ENCODE assay signal across 8 mouse cellular contexts in the genomic region with DNA sequence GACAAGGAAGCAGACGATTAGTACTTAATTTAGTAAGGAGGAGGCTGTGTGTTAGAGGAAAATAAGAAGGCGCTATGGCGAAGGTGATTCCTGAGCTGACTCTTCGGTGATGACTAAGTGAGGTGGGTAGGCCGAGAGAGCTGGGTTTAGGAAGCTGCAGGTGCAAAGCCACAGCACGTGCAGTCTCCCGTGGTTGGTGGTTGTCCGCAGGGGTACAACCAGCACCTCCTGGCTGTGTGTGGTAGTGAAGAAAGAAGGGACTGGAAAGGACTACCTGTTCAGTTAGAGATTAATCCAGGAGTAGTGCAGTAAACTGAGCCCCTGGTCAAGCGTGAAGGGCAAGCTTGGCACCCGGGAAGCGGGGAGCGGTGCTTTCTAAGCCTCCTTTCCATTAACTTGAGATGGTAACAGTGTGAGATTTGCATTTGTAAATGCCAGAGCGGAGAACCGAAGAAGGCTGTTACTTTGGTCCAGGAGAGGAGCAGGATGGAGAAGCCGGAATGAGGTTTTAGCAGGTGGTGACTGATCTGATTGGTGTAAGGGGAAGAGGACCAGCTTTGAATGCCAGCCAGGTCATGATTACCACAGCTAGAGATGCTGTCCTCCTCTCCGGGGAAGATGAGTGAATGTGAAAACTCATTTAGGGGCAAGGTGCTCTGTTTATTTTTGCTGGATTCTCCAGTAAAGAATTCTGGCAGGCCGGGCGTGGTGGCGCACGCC. TPM values are rescaled to one million over a fixed set of nuclear protein-coding genes. Genes with fewer than 3 reads are reported as not detected.
DNase-seq lines count a peak whose midpoint lies in the region; ATAC-seq and TF ChIP-seq lines count a peak whose summit lies in the region.

No protein-coding gene starts in this region.

- peaks cover 76% of the 10 kb centered on the region for H3K4me1 ChIP-seq in heart, embryonic 10.5 days
- H3K4me1 ChIP-seq in MEL (ENCODE audit: control insufficient read depth in 1 of 2, insufficient read depth in 2 of 2, low read length in 2 of 2), result peaks cover 4 to 34% of the 10 kb centered on the region in 2 experiments
- peaks cover 74% of the 10 kb centered on the region for H3K4me1 ChIP-seq in hindbrain, embryonic 10.5 days (replicated peaks)
- H3K4me1 ChIP-seq in limb, embryonic 12.5 days (replicated peaks), result peaks cover 53% of the 10 kb centered on the region

- H3K27ac ChIP-seq in heart, embryonic 10.5 days, result peak overlapping the region; percentile 96
- H3K27ac ChIP-seq in MEL (ENCODE audit: control insufficient read depth, low read depth, low read length), result peak overlapping the region; percentile 90
- H3K27ac ChIP-seq in hindbrain, embryonic 10.5 days, result peak overlapping the region; percentile 91
- 0 out of 2 replicates have a peak overlapping the region, but pooled peaks have one; percentile 17 for H3K27ac ChIP-seq in limb, embryonic 12.5 days

- H3K9me3 ChIP-seq in heart, embryonic 10.5 days, result no peaks in the 10 kb centered on the region
- no peaks in the 10 kb centered on the region for H3K9me3 ChIP-seq in MEL (replicated peaks; ENCODE audit: insufficient read depth, low read length)
- H3K9me3 ChIP-seq in hindbrain, embryonic 10.5 days, result no peaks in the 10 kb centered on the region
- H3K9me3 ChIP-seq in limb, embryonic 12.5 days, result no peaks in the 10 kb centered on the region

- no peak; a peak in 1 of 4 replicates for TF ChIP-seq EP300 in MEL (IDR thresholded peaks at IDR 0.05; ENCODE audit: low read depth in 1 of 2, low read length in 2 of 2)

- ATAC-seq in limb, embryonic 12.5 days (ENCODE audit: insufficient number of reproducible peaks, insufficient read depth, low FRiP score, low TSS enrichment, low read depth), result no peak

- no peak for TF ChIP-seq RAD21 in MEL (IDR thresholded peaks at IDR 0.05; ENCODE audit: low read depth, low read length)

- H3K79me2 ChIP-seq in MEL (ENCODE audit: control insufficient read depth, insufficient read depth, low read length, poor library complexity), result peaks cover 16% of the 10 kb centered on the region

- no peaks in the 10 kb centered on the region for H3K27me3 ChIP-seq in heart, embryonic 10.5 days (ENCODE audit: insufficient read depth, poor library complexity, severe bottlenecking)
- no peaks in the 10 kb centered on the region for H3K27me3 ChIP-seq in MEL (ENCODE audit: control insufficient read depth in 1 of 2, insufficient read depth in 2 of 2, low read length in 2 of 2)
- peaks cover 50% of the 10 kb centered on the region for H3K27me3 ChIP-seq in hindbrain, embryonic 10.5 days (ENCODE audit: insufficient read depth, poor library complexity, severe bottlenecking)
- H3K27me3 ChIP-seq in limb, embryonic 12.5 days, result peaks cover 39% of the 10 kb centered on the region

- peaks cover 4% of the 10 kb centered on the region for H3K36me3 ChIP-seq in heart, embryonic 10.5 days
- peaks cover 0 to 9% of the 10 kb centered on the region in 2 experiments; a peak in 2 of 4 replicates for H3K36me3 ChIP-seq in MEL (ENCODE audit: control insufficient read depth in 1 of 2, insufficient read depth in 2 of 2, low read length in 2 of 2)
- H3K36me3 ChIP-seq in hindbrain, embryonic 10.5 days, result no peaks in the 10 kb centered on the region
- peaks cover 7% of the 10 kb centered on the region; the same call in 1 of the 2 replicates for H3K36me3 ChIP-seq in limb, embryonic 12.5 days

- peak overlapping the region; percentile 86 for H3K4me2 ChIP-seq in limb, embryonic 12.5 days

- DNase-seq in heart, embryonic 10.5 days (ENCODE audit: low spot score), result no peak
- DNase-seq in heart, postnatal 4 days, result no peak
- DNase-seq in MEL (ENCODE audit: low read depth, low spot score), result no peak
- no peak for DNase-seq in hindbrain, embryonic 10.5 days (ENCODE audit: low spot score)
- DNase-seq in natural killer cell, adult 2 months (ENCODE audit: low spot score in 2 of 2), result peak; percentile 58 to 83
- no peak for DNase-seq in embryo, embryonic 11 days
- DNase-seq in yolk sac, embryonic 10.5 days (ENCODE audit: low spot score), result no peak

- H3K9ac ChIP-seq in MEL (ENCODE audit: control insufficient read depth, low read depth, low read length, poor library complexity, severe bottlenecking), result peak overlapping the region; percentile 85
- H3K9ac ChIP-seq in limb, embryonic 12.5 days (replicated peaks), result peak overlapping the region; percentile 72

- H3K4me3 ChIP-seq in heart, embryonic 10.5 days, result peak overlapping the region; percentile 84
- peak overlapping the region; percentile 77 to 84 for H3K4me3 ChIP-seq in MEL (ENCODE audit: control insufficient read depth in 1 of 2, insufficient read depth in 1 of 2, low read depth in 2 of 2, low read length in 2 of 2)
- H3K4me3 ChIP-seq in hindbrain, embryonic 10.5 days, result peak overlapping the region; percentile 77
- H3K4me3 ChIP-seq in limb, embryonic 12.5 days (replicated peaks), result peak overlapping the region; percentile 65

- no peak for TF ChIP-seq CTCF in MEL (IDR thresholded peaks at IDR 0.05 in 2 of 3, conservative IDR thresholded peaks at IDR 0.05 in 1 of 3; ENCODE audit: control insufficient read depth in 1 of 3, insufficient read depth in 1 of 3, low read depth in 2 of 3, low read length in 3 of 3, poor library complexity in 1 of 3, severe bottlenecking in 1 of 3)

- no peak for TF ChIP-seq POLR2A in MEL (IDR thresholded peaks at IDR 0.05; ENCODE audit: control insufficient read depth in 1 of 2, insufficient read depth in 1 of 2, low read depth in 1 of 2, low read length in 2 of 2, poor library complexity in 1 of 2)

- 21% methylated on average over 20 of the region's 20 CpGs for WGBS in heart, embryonic 10.5 days
- WGBS in hindbrain, embryonic 10.5 days, result 21% methylated on average over 20 of the region's 20 CpGs
- 19% methylated on average over 20 of the region's 20 CpGs for WGBS in limb, embryonic 12.5 days

TF ChIP-seq in MEL, 35 proteins besides CTCF, POLR2A, EP300 and RAD21:
- no peak for TF ChIP-seq RCOR1 (IDR thresholded peaks at IDR 0.05; ENCODE audit: low read depth, low read length)
- TF ChIP-seq BHLHE40 (IDR thresholded peaks at IDR 0.05; ENCODE audit: borderline replicate concordance, low read depth, low read length), result peak; percentile 93
- TF ChIP-seq ETS1 (IDR thresholded peaks at IDR 0.05; ENCODE audit: low read depth, low read length), result 0 out of 2 replicates have a peak, but pooled peaks have one; percentile 11
- TF ChIP-seq MAFK (IDR thresholded peaks at IDR 0.05; ENCODE audit: borderline replicate concordance, low read depth, low read length), result no peak
- peak; percentile 82 for TF ChIP-seq MYC (IDR thresholded peaks at IDR 0.05; ENCODE audit: low read depth, low read length)
- peak; percentile 90 for TF ChIP-seq MXI1 (IDR thresholded peaks at IDR 0.05; ENCODE audit: low read depth, low read length)
- TF ChIP-seq MEF2A (IDR thresholded peaks at IDR 0.05; ENCODE audit: extremely low read depth, insufficient replicate concordance, low read depth, low read length, poor library complexity, severe bottlenecking), result no peak
- 0 out of 2 replicates have a peak, but pooled peaks have one; percentile 35 for TF ChIP-seq SIN3A (IDR thresholded peaks at IDR 0.05; ENCODE audit: low read length)
- TF ChIP-seq MAX (IDR thresholded peaks at IDR 0.05; ENCODE audit: low read length), result peak; percentile 85

RNA-seq across cellular contexts. Expression of gene Myo1c, which starts 2.1 kb away (rescaled TPM):
- 55.3 and 75.2 TPM in 2 replicates for polyA plus RNA-seq in heart, embryonic 10.5 days (2016; fragmentation: Nextera tagmentation; extraction: Ambion mirVana)
- total RNA-seq in heart, postnatal 4 days (2021), result 100 to 1,000 TPM; 158 to 160 TPM
- total RNA-seq in MEL (2012; rRNA removed), result 27.0 and 33.2 TPM in 2 replicates
- polyA plus RNA-seq in MEL (2012; ENCODE audit: insufficient read depth in 1 of 2, insufficient read length in 2 of 2, low read depth in 1 of 2, low replicate concordance in 2 of 2, missing spikeins in 1 of 2), result 10 to 100 TPM in 1 of 2 experiments, not detected in 1; 45.6 TPM
- 16.4 and 19.0 TPM in 2 replicates for polyA plus RNA-seq in hindbrain, embryonic 10.5 days (2016; fragmentation: Nextera tagmentation; extraction: Ambion mirVana)
- polyA plus RNA-seq in limb, embryonic 12.5 days (2016; fragmentation: Nextera tagmentation; extraction: Ambion mirVana), result 24.2 and 28.2 TPM in 2 replicates

RNA-seq across cellular contexts. Expression of gene Inpp5k, which starts 21.6 kb away (rescaled TPM):
- polyA plus RNA-seq in heart, embryonic 10.5 days (2016; fragmentation: Nextera tagmentation; extraction: Ambion mirVana), result 16.9 and 18.7 TPM in 2 replicates
- total RNA-seq in heart, postnatal 4 days (2021), result 10 to 100 TPM; 23.4 to 26.9 TPM
- total RNA-seq in MEL (2012; rRNA removed), result 15.2 and 16.4 TPM in 2 replicates
- polyA plus RNA-seq in MEL (2012; ENCODE audit: insufficient read depth in 1 of 2, insufficient read length in 2 of 2, low read depth in 1 of 2, low replicate concordance in 2 of 2, missing spikeins in 1 of 2), result 10 to 100 TPM in 1 of 2 experiments, not detected in 1; 28.7 TPM
- polyA plus RNA-seq in hindbrain, embryonic 10.5 days (2016; fragmentation: Nextera tagmentation; extraction: Ambion mirVana), result 20.6 and 24.9 TPM in 2 replicates
- polyA plus RNA-seq in limb, embryonic 12.5 days (2016; fragmentation: Nextera tagmentation; extraction: Ambion mirVana), result 18.6 and 20.1 TPM in 2 replicates

RNA-seq across cellular contexts. Expression of gene Crk, which starts 26.7 kb away (rescaled TPM):
- 110 and 113 TPM in 2 replicates for polyA plus RNA-seq in heart, embryonic 10.5 days (2016; fragmentation: Nextera tagmentation; extraction: Ambion mirVana)
- total RNA-seq in heart, postnatal 4 days (2021), result 100 to 1,000 TPM; 117 to 123 TPM
- total RNA-seq in MEL (2012; rRNA removed), result 68.0 and 68.4 TPM in 2 replicates
- 10 to 100 TPM; 33.8 to 66.2 TPM for polyA plus RNA-seq in MEL (2012; ENCODE audit: insufficient read depth in 1 of 2, insufficient read length in 2 of 2, low read depth in 1 of 2, low replicate concordance in 2 of 2, missing spikeins in 1 of 2)
- 107 and 122 TPM in 2 replicates for polyA plus RNA-seq in hindbrain, embryonic 10.5 days (2016; fragmentation: Nextera tagmentation; extraction: Ambion mirVana)
- 134 and 135 TPM in 2 replicates for polyA plus RNA-seq in limb, embryonic 12.5 days (2016; fragmentation: Nextera tagmentation; extraction: Ambion mirVana)

Comparison
In these comparisons a context has a peak if more than half of its experiments do, and no peak if none do; other contexts are left out.
1. DNase-seq: peak in natural killer cell, adult 2 months (2 of 2); none in heart, embryonic 10.5 days (single experiment), heart, postnatal 4 days (single experiment), MEL (single experiment), hindbrain, embryonic 10.5 days (single experiment), embryo, embryonic 11 days (single experiment) and yolk sac, embryonic 10.5 days (single experiment).
2. H3K27ac ChIP-seq: peak in every context shown above with its lines; median percentile 96 in heart, embryonic 10.5 days; 91 in hindbrain, embryonic 10.5 days; 90 in MEL; 17 in limb, embryonic 12.5 days.
3. Peak in every context shown above with its lines, with median percentiles within 50 percentile points of each other: H3K4me3 ChIP-seq.